Mouse (Mus musculus): ENCODE data around the gene Myl6.

GRCm38 (mm10) chr10:128503532-128503931 lies 9.6 kb upstream of the Myl6 start:
- TF ChIP-seq CTCF (IDR thresholded peaks at IDR 0.05; ENCODE audit: control insufficient read depth, insufficient read depth, insufficient read length) (no peak), MYOG (IDR thresholded peaks at IDR 0.05; ENCODE audit: control insufficient read depth, extremely low read depth, insufficient read length) (no peak), CEBPB (IDR thresholded peaks at IDR 0.05; ENCODE audit: low read depth) (no peak), MAX (IDR thresholded peaks at IDR 0.05) (no peak)

Measured in C2C12 (cell line).